Mouse (Mus musculus) CH12.LX (cell line): ENCODE data around the gene Gm648. TPM values are rescaled to one million over a fixed set of nuclear protein-coding genes. Genes with fewer than 3 reads are reported as not detected.
"Not testable (repeated sequence)": the region's sequence is repeated elsewhere in the genome, so short reads cannot be mapped to it uniquely, and the experiment has no call there.

ENCODE experiments used
- DNase-seq: peaks from one replicate; pipeline ENCODE4 v3.0.0-alpha.2; 2013; ENCODE audit errors: extremely low read depth
- H3K27ac ChIP-seq: 2 replicates; pipeline ENCODE4 v1.5.1; 2012; ENCODE audit warnings: low read depth, mild to moderate bottlenecking, control low read depth, moderate library complexity; ENCODE audit not compliant: insufficient read depth
- H3K27me3 ChIP-seq: replicated peaks from 2 replicates; pipeline ENCODE3; 2012; ENCODE audit warnings: inconsistent platforms
- H3K36me3 ChIP-seq, 2 experiments: replicated peaks in 1 of 2; 2 replicates each; pipeline versions ENCODE3 to v1.6.1; 2012; ENCODE audit warnings: inconsistent platforms in 1 of 2, low read length in 1 of 2, mild to moderate bottlenecking in 1 of 2, mixed read lengths in 1 of 2, moderate library complexity in 1 of 2; ENCODE audit not compliant: control insufficient read depth in 1 of 2, insufficient read depth in 1 of 2
- H3K4me1 ChIP-seq, 2 experiments: 2 replicates each; pipeline ENCODE4 v1.6.1; 2012; ENCODE audit warnings: inconsistent platforms in 1 of 2, moderate library complexity in 1 of 2; ENCODE audit not compliant: insufficient read depth in 2 of 2, control insufficient read depth in 1 of 2
- H3K4me2 ChIP-seq: 2 replicates; pipeline ENCODE4 v1.6.1; 2012; ENCODE audit warnings: low read depth, mild to moderate bottlenecking, control low read depth; ENCODE audit not compliant: poor library complexity, insufficient read depth, severe bottlenecking
- H3K4me3 ChIP-seq, 3 experiments: fragments of 150-350 bp in 1 of 3; sonication (generic) in 1 of 3; replicated peaks in 1 of 3; 2 replicates each; pipeline versions ENCODE3 to v1.5.1; 2011 to 2012; ENCODE audit warnings: low read depth in 2 of 3, low read length in 2 of 3, mild to moderate bottlenecking in 2 of 3, moderate library complexity in 2 of 3, control low read depth in 1 of 3, improper control_type of control experiment in 1 of 3, inconsistent platforms in 1 of 3, mixed read lengths in 1 of 3; ENCODE audit not compliant: poor library complexity in 1 of 3
- H3K79me2 ChIP-seq: replicated peaks from 2 replicates; pipeline ENCODE4 v1.6.1; 2012; ENCODE audit warnings: mild to moderate bottlenecking, moderate library complexity; ENCODE audit not compliant: control insufficient read depth, poor library complexity, insufficient read depth, severe bottlenecking; ENCODE audit errors: extremely low read depth
- H3K9ac ChIP-seq: 2 replicates; pipeline ENCODE4 v1.6.1; 2012; ENCODE audit warnings: low read depth, mild to moderate bottlenecking, control low read depth, moderate library complexity; ENCODE audit not compliant: insufficient read depth
- H3K9me3 ChIP-seq: replicated peaks from 2 replicates; pipeline ENCODE3; 2012; ENCODE audit warnings: low read length, inconsistent platforms, mixed read lengths
- CHD1 ChIP-seq: IDR thresholded peaks from 2 replicates; pipeline ENCODE4 v1.6.1; 2012; ENCODE audit warnings: low read depth, low read length, improper control_type of control experiment, inconsistent platforms
- CTCF ChIP-seq, 2 experiments: IDR thresholded peaks in 1 of 2; conservative IDR thresholded peaks in 1 of 2; 2 replicates each; pipeline ENCODE4 v1.5.1; 2011 to 2012; ENCODE audit warnings: low read depth in 2 of 2, low read length in 2 of 2, improper control_type of control experiment in 1 of 2, inconsistent platforms in 1 of 2, mild to moderate bottlenecking in 1 of 2, moderate library complexity in 1 of 2
- E2F4 ChIP-seq: IDR thresholded peaks from 2 replicates; pipeline ENCODE4 v1.6.1; 2011; ENCODE audit warnings: low read depth, low read length, improper control_type of control experiment; ENCODE audit not compliant: insufficient replicate concordance
- ETS1 ChIP-seq: conservative IDR thresholded peaks from 2 replicates; pipeline ENCODE4 v1.6.1; 2012; ENCODE audit warnings: low read depth, mild to moderate bottlenecking, inconsistent platforms, low read length, improper control_type of control experiment, moderate library complexity
- JUN ChIP-seq: IDR thresholded peaks from 2 replicates; pipeline ENCODE4 v1.6.1; 2011; ENCODE audit warnings: low read depth, mild to moderate bottlenecking, low read length, improper control_type of control experiment, moderate library complexity; ENCODE audit not compliant: insufficient read depth
- MAFK ChIP-seq: IDR thresholded peaks from 2 replicates; pipeline ENCODE4 v1.6.1; 2011; ENCODE audit warnings: low read length, improper control_type of control experiment; ENCODE audit not compliant: insufficient replicate concordance
- MAX ChIP-seq: IDR thresholded peaks from 2 replicates; pipeline ENCODE4 v1.6.1; 2011; ENCODE audit warnings: low read length, improper control_type of control experiment
- NRF1 ChIP-seq: IDR thresholded peaks from 2 replicates; pipeline ENCODE4 v1.6.1; 2014; ENCODE audit warnings: low read depth, mild to moderate bottlenecking, inconsistent platforms, low read length, improper control_type of control experiment, moderate library complexity
- RAD21 ChIP-seq: IDR thresholded peaks from 2 replicates; pipeline ENCODE4 v1.6.1; 2011; ENCODE audit warnings: low read depth, mild to moderate bottlenecking, low read length, improper control_type of control experiment, moderate library complexity
- SIN3A ChIP-seq: IDR thresholded peaks from 2 replicates; pipeline ENCODE4 v1.6.1; 2012; ENCODE audit warnings: low read length, improper control_type of control experiment, inconsistent platforms
- SMC3 ChIP-seq: IDR thresholded peaks from 2 replicates; pipeline ENCODE4 v1.6.1; 2011; ENCODE audit warnings: low read depth, low read length, improper control_type of control experiment
- TBP ChIP-seq: conservative IDR thresholded peaks from 2 replicates; pipeline ENCODE4 v1.6.1; 2011; ENCODE audit warnings: low read depth, low read length, improper control_type of control experiment
- USF2 ChIP-seq: conservative IDR thresholded peaks from 2 replicates; pipeline ENCODE4 v1.6.1; 2011; ENCODE audit warnings: low read depth, low read length, improper control_type of control experiment
- ZC3H11A ChIP-seq: IDR thresholded peaks from 2 replicates; pipeline ENCODE4 v1.6.1; 2012; ENCODE audit warnings: low read depth, mild to moderate bottlenecking, inconsistent platforms, low read length, improper control_type of control experiment
- ZMIZ1 ChIP-seq: IDR thresholded peaks from 2 replicates; pipeline ENCODE4 v1.6.1; 2012; ENCODE audit warnings: low read depth, mild to moderate bottlenecking, inconsistent platforms, low read length, improper control_type of control experiment
- ZNF384 ChIP-seq: IDR thresholded peaks from 2 replicates; pipeline ENCODE4 v1.6.1; 2012; ENCODE audit warnings: low read depth, low read length, improper control_type of control experiment, inconsistent platforms
- dilution Hi-C: fragments of 300-500 bp; cut with MboI; formaldehyde crosslinking; loops from 2 replicates; pipeline ENCODE4 v1.14.3; 2020; ENCODE audit warnings: low sequenced_read_pairs; ENCODE audit not compliant: extremely low pct_unique_long_range_greater_than_20kb, extremely low pct_ligation_motif_present
- in situ Hi-C: fragments of 300-500 bp; cut with MboI; formaldehyde crosslinking; loops from 3 replicates; pipeline ENCODE4 v1.14.3; 2019; ENCODE audit warnings: low sequenced_read_pairs, low pct_ligation_motif_present, low pct_unique_long_range_greater_than_20kb, mixed read lengths
- polyA plus RNA-seq: library from polyadenylated mRNA; unstranded; fragments of >175 nt; gene quantifications from 2 replicates; pipeline ENCODE4 v1.2.1, GENCODE M21; 2012; ENCODE audit warnings: low read depth; ENCODE audit not compliant: insufficient read length
- total RNA-seq, 2 experiments: library from RNA; depleted of rRNA; stranded (reverse); fragments of 300-350 nt in 1 of 2; fragments of >200 nt in 1 of 2; gene quantifications; 2 replicates each; pipeline ENCODE4 v1.2.3; 2012 to 2014

Gene Gm648
- total and polyA plus RNA-seq, 3 experiments: not detected

GRCm38 (mm10) chrX:56553584-56553983, 4.2 kb upstream of the Gm648 start:
- Histone ChIP-seq H3K4me3 (no peak overlapping the region), H3K27me3 (no peaks in the 10 kb centered on the region), H3K4me1 (no peaks in the 10 kb centered on the region), H3K4me2 (no peak overlapping the region), H3K27ac (no peak overlapping the region), H3K9me3 (no peaks in the 10 kb centered on the region), H3K36me3 (no peaks in the 10 kb centered on the region), H3K9ac (no peak overlapping the region), H3K79me2 (no peaks in the 10 kb centered on the region)
- dilution Hi-C loops (no loop called here), in situ Hi-C loops (no loop called here)
- DNase-seq: no peak
- TF ChIP-seq E2F4 (no peak), MAFK (peak; percentile 87), TBP (no peak), SIN3A (no peak)

- H3K4me2 ChIP-seq: no peak overlapping the region
- H3K27ac ChIP-seq: no peak overlapping the region
- in situ Hi-C loops: loop anchor here (25.0 kb wide), 1 partner anchor 225 kb away; no protein-coding TSS in a partner anchor
- no peak overlapping the region for H3K4me3 ChIP-seq
- no peaks in the 10 kb centered on the region for H3K36me3 ChIP-seq
- TF ChIP-seq ZNF384: no peak
- peak in 1 of 2 experiments; percentile 65; a peak in 2 of 4 replicates for TF ChIP-seq CTCF (conservative IDR thresholded peaks at IDR 0.05 in 1 of 2, IDR thresholded peaks at IDR 0.05 in 1 of 2; ENCODE audit: low read depth in 2 of 2, low read length in 2 of 2)
- TF ChIP-seq RAD21: peak; percentile 68
- TF ChIP-seq USF2: no peak
- peak; percentile 35 for TF ChIP-seq SMC3
- TF ChIP-seq ZC3H11A: no peak
- dilution Hi-C loops: no loop called here
- H3K27me3 ChIP-seq: no peaks in the 10 kb centered on the region
- no peaks in the 10 kb centered on the region for H3K9me3 ChIP-seq
- DNase-seq: peak; percentile 19
- H3K9ac ChIP-seq: no peak overlapping the region
- no peaks in the 10 kb centered on the region for H3K79me2 ChIP-seq
- H3K4me1 ChIP-seq: no peaks in the 10 kb centered on the region
Observed at GRCm38 (mm10) chrX:56537162-56537561, 12.2 kb downstream of the Gm648 start.

- TF ChIP-seq NRF1: no peak
- peak; percentile 30 to 61; a peak in 3 of 4 replicates for TF ChIP-seq CTCF (conservative IDR thresholded peaks at IDR 0.05 in 1 of 2, IDR thresholded peaks at IDR 0.05 in 1 of 2; ENCODE audit: low read depth in 2 of 2, low read length in 2 of 2)
- peak; percentile 41 for TF ChIP-seq RAD21
- TF ChIP-seq SMC3: peak; percentile 50
- no peak for TF ChIP-seq TBP
- no peak for TF ChIP-seq ZNF384
- TF ChIP-seq CHD1: no peak
- TF ChIP-seq MAX: no peak
- no peak for TF ChIP-seq ETS1
- no peak for TF ChIP-seq SIN3A
- TF ChIP-seq JUN: no peak
- no peak for TF ChIP-seq ZMIZ1
- TF ChIP-seq, all 38 proteins: peak for 3
- Histone ChIP-seq H3K36me3 (no peaks in the 10 kb centered on the region), H3K27me3 (no peaks in the 10 kb centered on the region), H3K9me3 (no peaks in the 10 kb centered on the region), H3K4me3 (no peak overlapping the region), H3K4me1 (no peaks in the 10 kb centered on the region), H3K79me2 (no peaks in the 10 kb centered on the region), H3K4me2 (no peak overlapping the region), H3K27ac (no peak overlapping the region), H3K9ac (no peak overlapping the region)
- dilution Hi-C loops (no loop called here), in situ Hi-C loops (loop anchor here (25.0 kb wide), 1 partner anchor 231 kb away; no protein-coding TSS in a partner anchor)
- DNase-seq: peak; percentile 57
Observed at GRCm38 (mm10) chrX:56531266-56531665, 18.1 kb downstream of the Gm648 start.

- in situ Hi-C loops, dilution Hi-C loops, H3K79me2 ChIP-seq, H3K36me3 ChIP-seq, H3K4me3 ChIP-seq, H3K27me3 ChIP-seq, DNase-seq, H3K9ac ChIP-seq, H3K4me1 ChIP-seq, H3K27ac ChIP-seq, H3K9me3 ChIP-seq, H3K4me2 ChIP-seq: not testable (repeated sequence)
Observed at GRCm38 (mm10) chrX:56524442-56524841, 25.0 kb downstream of the Gm648 start, which contains the start of gene Gm10477. Gene Gm10477, plus strand, starts transcription at chrX:56524742.
